Mouse (Mus musculus): ENCODE results near the gene Atp1b1. TPM values are rescaled to one million over a fixed set of nuclear protein-coding genes. Genes with fewer than 3 reads are reported as not detected.
A peak's percentile ranks its signal among the peaks of the same experiment; 100 is the strongest.

Atp1b1 gene
- polyA plus RNA-seq (2015; fragmentation: Nextera tagmentation; extraction: Ambion mirVana), result 129 and 131 TPM in 2 replicates

DNA sequence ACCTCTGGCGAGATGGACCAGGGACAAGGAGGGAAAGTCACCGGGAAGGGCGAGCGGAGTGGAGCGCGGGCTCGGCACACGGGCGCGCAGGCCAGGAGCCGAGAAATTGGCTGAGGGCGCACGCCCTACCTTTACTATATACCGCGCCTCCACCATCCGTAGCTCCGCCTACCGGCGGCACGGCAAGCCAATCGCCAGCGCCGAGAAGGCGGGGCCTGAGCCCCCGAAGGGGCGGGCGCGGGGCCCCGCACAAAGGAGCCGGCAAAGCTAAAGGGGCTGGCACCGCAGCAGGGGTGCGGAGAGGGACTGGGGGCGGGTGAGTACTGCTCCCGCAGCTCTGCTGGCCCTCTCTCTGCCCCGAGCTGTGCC lies at the start of gene Atp1b1:
Gene Atp1b1 (minus strand): TSS at position 111 of the 369 bp plus-strand sequence.
- H3K36me3 ChIP-seq, result peaks cover 1% of the 10 kb centered on the region
- H3K4me2 ChIP-seq, result peak within 1 kb of the TSS; percentile 73
- H3K4me3 ChIP-seq, result peak within 1 kb of the TSS; percentile 78
- no peaks in the 10 kb centered on the region for H3K9me3 ChIP-seq
- WGBS, result under 1% methylated on average over 32 of the region's 35 CpGs
- peak within 1 kb of the TSS; percentile 91 for H3K9ac ChIP-seq
- H3K27ac ChIP-seq, result peak within 1 kb of the TSS; percentile 97
- H3K4me1 ChIP-seq (replicated peaks), result peaks cover 70% of the 10 kb centered on the region
- ATAC-seq (ENCODE audit: low FRiP score), result peak; percentile 96
- H3K27me3 ChIP-seq, result peaks cover 7% of the 10 kb centered on the region; the same call in 1 of the 2 replicates

GRCm38 (mm10) chr1:164505096-164505495 lies 46.9 kb upstream of the Atp1b1 start:
- H3K27ac ChIP-seq, result no peak overlapping the region
- no peak overlapping the region for H3K4me2 ChIP-seq
- no peaks in the 10 kb centered on the region for H3K27me3 ChIP-seq
- no peaks in the 10 kb centered on the region for H3K4me1 ChIP-seq (replicated peaks)
- H3K4me3 ChIP-seq, result no peak overlapping the region
- no peak overlapping the region for H3K9ac ChIP-seq
- H3K9me3 ChIP-seq, result no peaks in the 10 kb centered on the region
- no peak for ATAC-seq (ENCODE audit: low FRiP score)
- no peaks in the 10 kb centered on the region for H3K36me3 ChIP-seq
- WGBS, result 88% methylated on average over 3 of the region's 3 CpGs

DNA sequence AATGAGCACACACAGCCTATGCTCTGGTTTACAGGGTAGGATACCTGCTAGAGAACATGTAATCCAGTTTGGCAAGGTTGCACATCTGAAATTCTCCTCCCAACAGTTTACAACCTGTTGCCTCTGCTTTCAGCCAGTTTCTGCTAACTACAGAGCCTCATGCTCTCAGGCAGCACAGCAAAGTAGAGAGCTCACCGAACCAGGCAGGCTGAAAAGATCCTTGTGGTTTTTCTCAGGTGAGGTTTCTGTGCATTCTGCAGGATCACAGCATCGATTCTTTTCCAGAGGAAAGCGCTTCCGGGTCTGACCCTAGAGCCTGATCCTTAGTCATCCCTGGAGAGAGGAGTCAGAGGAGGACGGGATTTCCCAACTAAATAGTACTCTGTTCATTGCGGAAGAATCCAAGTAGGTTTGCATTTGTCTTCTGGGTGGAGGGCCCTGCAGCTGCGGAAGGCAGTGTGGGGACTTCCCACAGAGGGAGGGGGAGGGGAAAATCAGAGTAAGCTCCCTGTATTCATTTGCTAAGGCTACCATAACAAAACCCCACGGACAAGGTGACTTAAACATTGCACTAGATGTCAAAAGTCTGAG lies 45.1 kb upstream of the Atp1b1 start:
- 53% methylated on average over 8 of the region's 8 CpGs for WGBS
- Histone ChIP-seq H3K27ac (no peak overlapping the region), H3K36me3 (no peaks in the 10 kb centered on the region), H3K4me1 (replicated peaks) (no peaks in the 10 kb centered on the region), H3K9ac (no peak overlapping the region), H3K4me3 (no peak overlapping the region), H3K9me3 (no peaks in the 10 kb centered on the region), H3K4me2 (no peak overlapping the region), H3K27me3 (no peaks in the 10 kb centered on the region)
- no peak for ATAC-seq (ENCODE audit: low FRiP score)

- Histone ChIP-seq H3K36me3 (no peaks in the 10 kb centered on the region), H3K27me3 (no peaks in the 10 kb centered on the region), H3K27ac (no peak overlapping the region), H3K4me1 (replicated peaks) (no peaks in the 10 kb centered on the region), H3K4me3 (no peak overlapping the region), H3K4me2 (no peak overlapping the region), H3K9ac (no peak overlapping the region), H3K9me3 (no peaks in the 10 kb centered on the region)
- no peak for ATAC-seq (ENCODE audit: low FRiP score)
- WGBS, result 79% methylated on average over 7 of the region's 7 CpGs
These were observed 44.1 kb upstream of the Atp1b1 start for GRCm38 (mm10) chr1:164502231-164502630.

GRCm38 (mm10) chr1:164494741-164495512 lies 36.8 kb upstream of the Atp1b1 start:
- Histone ChIP-seq H3K27ac (no peak overlapping the region), H3K9me3 (no peaks in the 10 kb centered on the region), H3K27me3 (no peaks in the 10 kb centered on the region), H3K4me1 (replicated peaks) (no peaks in the 10 kb centered on the region), H3K9ac (no peak overlapping the region), H3K4me3 (no peak overlapping the region), H3K4me2 (no peak overlapping the region), H3K36me3 (no peaks in the 10 kb centered on the region)
- 71% methylated on average over 8 of the region's 8 CpGs for WGBS
- no peak for ATAC-seq (ENCODE audit: low FRiP score)

- Histone ChIP-seq H3K36me3 (no peaks in the 10 kb centered on the region), H3K4me1 (replicated peaks) (no peaks in the 10 kb centered on the region)
These were observed 36.1 kb upstream of the Atp1b1 start for GRCm38 (mm10) chr1:164494215-164494614.

GRCm38 (mm10) chr1:164493042-164493705 lies 35.0 kb upstream of the Atp1b1 start:
- Histone ChIP-seq H3K27ac (no peak overlapping the region), H3K4me3 (no peak overlapping the region), H3K36me3 (no peaks in the 10 kb centered on the region), H3K9me3 (no peaks in the 10 kb centered on the region), H3K27me3 (no peaks in the 10 kb centered on the region), H3K9ac (no peak overlapping the region), H3K4me2 (no peak overlapping the region), H3K4me1 (replicated peaks) (no peaks in the 10 kb centered on the region)
- ATAC-seq (ENCODE audit: low FRiP score), result no peak
- 86% methylated on average over 8 of the region's 8 CpGs for WGBS

More at GRCm38 (mm10) chr1:164494215-164494614, 36.1 kb upstream of the Atp1b1 start:
- Histone ChIP-seq H3K4me3 (no peak overlapping the region), H3K9me3 (no peaks in the 10 kb centered on the region), H3K27ac (no peak overlapping the region), H3K27me3 (no peaks in the 10 kb centered on the region), H3K9ac (no peak overlapping the region), H3K4me2 (no peak overlapping the region)
- 45% methylated on average over 4 of the region's 4 CpGs for WGBS
- ATAC-seq (ENCODE audit: low FRiP score), result no peak

DNA sequence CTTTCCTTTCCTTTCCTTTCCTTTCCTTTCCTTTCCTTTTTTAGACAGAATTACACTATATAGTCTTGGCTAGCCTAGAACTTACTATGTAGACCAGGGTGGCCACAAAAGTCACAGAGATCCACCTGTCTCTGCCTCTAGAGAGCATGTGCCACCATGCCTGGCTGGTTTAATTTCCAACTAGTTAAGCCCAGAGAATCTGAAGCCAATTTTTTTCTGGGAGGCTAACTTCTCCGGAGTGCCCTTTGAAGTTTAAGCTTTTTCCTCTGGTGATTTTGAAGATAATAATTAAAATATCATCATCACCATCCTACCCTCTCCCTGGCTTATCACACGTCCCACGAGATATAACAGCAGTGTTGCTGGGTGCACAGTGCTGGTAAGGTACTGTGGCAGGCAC lies 34.3 kb upstream of the Atp1b1 start:
- H3K9ac ChIP-seq, result no peak overlapping the region
- H3K4me2 ChIP-seq, result no peak overlapping the region
- H3K27ac ChIP-seq, result no peak overlapping the region
- no peaks in the 10 kb centered on the region for H3K4me1 ChIP-seq (replicated peaks)
- no peaks in the 10 kb centered on the region for H3K36me3 ChIP-seq
- 93% methylated on average over 3 of the region's 3 CpGs for WGBS
- H3K4me3 ChIP-seq, result no peak overlapping the region
- H3K27me3 ChIP-seq, result no peaks in the 10 kb centered on the region
- no peak for ATAC-seq (ENCODE audit: low FRiP score)
- no peaks in the 10 kb centered on the region for H3K9me3 ChIP-seq

DNA sequence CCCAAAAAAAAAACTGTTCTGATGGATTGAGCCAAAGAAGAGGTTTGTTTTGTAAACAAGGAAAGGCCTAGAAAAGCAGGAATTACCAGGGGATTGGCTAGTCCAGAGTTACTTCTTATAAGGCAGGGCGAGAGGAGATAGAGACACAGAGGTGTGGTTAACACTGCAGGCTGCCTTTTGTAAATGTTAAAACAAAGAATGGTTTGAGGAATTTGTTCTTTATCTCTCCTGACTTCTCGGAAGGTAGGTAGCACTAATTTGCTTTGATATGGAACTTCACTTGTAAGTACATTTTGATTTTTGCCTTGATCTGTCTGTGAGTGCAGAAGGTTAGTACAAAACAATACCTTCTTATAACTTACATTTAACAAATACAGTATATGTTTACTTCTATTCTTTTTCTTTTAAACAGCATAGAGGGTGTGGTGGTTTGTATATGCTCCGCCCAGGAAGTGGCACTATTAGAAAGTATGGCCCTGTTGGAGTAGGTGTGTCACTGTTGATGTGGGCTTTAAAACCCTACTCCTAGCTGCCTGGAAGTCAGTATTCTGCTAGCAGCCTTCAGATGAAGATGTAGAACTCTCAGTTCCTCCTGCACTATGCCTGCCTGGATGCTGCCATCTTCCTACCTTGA lies 31.9 kb upstream of the Atp1b1 start:
- Histone ChIP-seq H3K4me2 (no peak overlapping the region), H3K27me3 (no peaks in the 10 kb centered on the region), H3K9me3 (no peaks in the 10 kb centered on the region), H3K4me1 (replicated peaks) (no peaks in the 10 kb centered on the region), H3K36me3 (no peaks in the 10 kb centered on the region), H3K9ac (no peak overlapping the region), H3K4me3 (no peak overlapping the region), H3K27ac (no peak overlapping the region)
- ATAC-seq (ENCODE audit: low FRiP score), result no peak
- 88% methylated on average over 3 of the region's 3 CpGs for WGBS

DNA sequence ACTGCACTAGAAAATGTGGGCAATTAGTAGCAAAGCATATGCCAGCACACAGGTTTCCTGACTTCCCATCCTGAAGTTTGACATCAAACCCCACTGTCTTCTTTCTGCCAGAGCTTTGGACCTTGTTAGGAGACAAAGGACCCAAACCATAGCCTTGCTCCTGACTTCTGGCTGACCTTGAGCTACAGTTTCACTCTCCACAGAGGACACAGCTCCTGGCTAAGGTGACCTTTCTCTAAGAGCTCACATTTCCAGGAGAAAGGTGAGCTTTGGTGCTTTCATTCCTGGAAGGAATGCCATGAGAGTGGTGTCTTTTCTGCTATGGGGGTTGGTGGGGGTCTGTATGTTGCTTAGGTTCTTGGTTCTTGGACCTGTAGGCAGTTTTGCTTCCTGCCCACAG lies 25.6 kb upstream of the Atp1b1 start:
- Histone ChIP-seq H3K27ac (no peak overlapping the region), H3K4me1 (replicated peaks) (no peaks in the 10 kb centered on the region), H3K4me2 (no peak overlapping the region), H3K36me3 (no peaks in the 10 kb centered on the region), H3K27me3 (no peaks in the 10 kb centered on the region), H3K9me3 (no peaks in the 10 kb centered on the region), H3K9ac (no peak overlapping the region), H3K4me3 (no peak overlapping the region)
- ATAC-seq (ENCODE audit: low FRiP score), result no peak

DNA sequence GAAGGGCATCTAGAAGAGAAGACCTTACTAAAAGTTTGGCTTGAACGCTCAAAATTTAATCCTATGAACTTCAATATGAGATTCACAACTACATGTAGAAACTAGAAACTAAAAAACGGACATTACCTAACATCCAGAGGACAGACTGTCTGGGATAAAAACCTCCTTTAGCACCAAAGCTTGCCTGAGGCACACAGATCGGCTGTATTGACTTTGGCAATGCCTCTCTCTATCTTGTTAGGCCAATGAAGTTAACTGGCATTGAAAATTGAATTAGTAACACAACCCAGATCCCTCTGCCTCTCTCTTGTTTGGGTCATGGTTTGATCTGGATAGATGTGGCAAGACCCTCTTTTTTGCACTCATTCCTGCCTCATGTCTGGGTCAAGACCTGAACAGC lies 24.7 kb upstream of the Atp1b1 start:
- Histone ChIP-seq H3K27me3 (no peaks in the 10 kb centered on the region), H3K9me3 (no peaks in the 10 kb centered on the region), H3K4me2 (no peak overlapping the region), H3K4me1 (replicated peaks) (no peaks in the 10 kb centered on the region), H3K27ac (no peak overlapping the region), H3K9ac (no peak overlapping the region), H3K36me3 (no peaks in the 10 kb centered on the region), H3K4me3 (no peak overlapping the region)
- WGBS, result 73% methylated on average over 3 of the region's 3 CpGs
- no peak for ATAC-seq (ENCODE audit: low FRiP score)

DNA sequence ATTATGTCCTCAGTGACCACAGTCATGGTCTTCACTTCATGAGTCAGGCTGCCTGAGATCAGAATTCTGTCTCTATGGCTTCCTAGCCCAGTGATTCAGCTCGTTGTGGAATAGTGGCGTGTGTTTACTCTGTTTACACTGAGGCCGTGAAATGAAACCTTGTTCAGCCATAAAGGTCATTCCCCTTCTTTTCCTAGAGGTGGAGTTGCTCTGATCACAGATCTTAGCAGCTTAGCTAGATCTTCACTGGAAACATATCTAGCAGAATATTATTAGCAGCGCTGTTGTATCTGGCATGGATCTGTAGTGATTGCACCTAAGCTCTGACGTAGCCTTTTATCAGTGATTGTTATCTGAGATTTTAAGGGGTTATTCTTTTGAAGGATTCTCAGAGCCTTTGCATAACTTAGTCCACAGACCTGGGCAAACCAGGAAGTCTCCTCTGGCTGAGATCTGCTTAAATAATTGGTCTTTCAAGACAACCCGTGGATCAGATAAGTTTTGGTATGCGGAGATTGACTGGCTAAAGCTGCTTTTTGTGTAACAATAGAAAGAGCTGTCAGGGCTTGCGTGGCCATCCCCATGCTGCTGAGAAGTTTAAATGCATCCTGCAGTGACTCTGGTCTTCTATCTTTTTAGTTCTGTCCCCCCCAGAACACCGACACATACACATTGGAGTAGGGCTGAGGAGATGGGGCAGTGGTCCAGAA lies 23.6 kb upstream of the Atp1b1 start:
- no peak overlapping the region for H3K9ac ChIP-seq
- H3K9me3 ChIP-seq, result no peaks in the 10 kb centered on the region
- no peaks in the 10 kb centered on the region for H3K4me1 ChIP-seq (replicated peaks)
- no peak for ATAC-seq (ENCODE audit: low FRiP score)
- WGBS, result 61% methylated on average over 9 of the region's 9 CpGs
- H3K27me3 ChIP-seq, result no peaks in the 10 kb centered on the region
- H3K4me3 ChIP-seq, result no peak overlapping the region
- H3K36me3 ChIP-seq, result no peaks in the 10 kb centered on the region
- no peak overlapping the region for H3K4me2 ChIP-seq
- no peak overlapping the region for H3K27ac ChIP-seq

Data from hindbrain, embryonic 13.5 days (tissue).